Mouse (Mus musculus) heart, postnatal 25 days (tissue): ENCODE measurements at regions not wholly inside any gene's neighbourhood (a gene's known extent, or its start where the extent isn't known, plus 50 kb on each side); places are given as distances from the start of the nearest gene placed in this dataset.
"Not testable (repeated sequence)": the region's sequence is repeated elsewhere in the genome, so short reads cannot be mapped to it uniquely, and the experiment has no call there.

Experiments
- DNase-seq: peaks from one replicate; pipeline ENCODE4 v3.0.0; 2022; ENCODE audit warnings: low spot score
- intact Hi-C: fragments of 180-260 bp; cut with DNase I; formaldehyde crosslinking; loops from one replicate; pipeline ENCODE4 v1.15.1; 2025

DNA sequence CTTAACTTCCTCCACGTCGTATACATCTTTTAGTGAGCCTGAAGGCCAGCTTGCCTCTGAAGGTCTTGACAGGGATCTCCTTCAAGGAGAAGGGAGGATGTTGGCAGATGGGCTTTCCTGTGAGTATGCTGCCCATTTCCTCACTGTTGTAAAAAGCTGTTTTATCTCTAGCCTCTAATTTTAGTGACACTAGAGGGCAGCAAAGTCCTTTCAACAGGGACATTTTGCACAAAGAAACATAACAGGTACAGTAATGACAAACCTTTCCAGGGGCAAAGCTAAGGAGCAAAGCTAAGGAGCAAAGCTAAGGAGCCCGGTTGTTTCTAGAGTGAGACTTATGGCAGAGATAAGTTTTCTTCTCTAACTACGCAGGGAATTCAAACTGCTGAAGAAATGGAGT is 59.0 kb upstream of the Kbtbd8 start:
- intact Hi-C loops = loop anchor here (5.0 kb wide), 1 partner anchor 1949 kb away; no protein-coding TSS in a partner anchor
- DNase-seq = no peak

DNA sequence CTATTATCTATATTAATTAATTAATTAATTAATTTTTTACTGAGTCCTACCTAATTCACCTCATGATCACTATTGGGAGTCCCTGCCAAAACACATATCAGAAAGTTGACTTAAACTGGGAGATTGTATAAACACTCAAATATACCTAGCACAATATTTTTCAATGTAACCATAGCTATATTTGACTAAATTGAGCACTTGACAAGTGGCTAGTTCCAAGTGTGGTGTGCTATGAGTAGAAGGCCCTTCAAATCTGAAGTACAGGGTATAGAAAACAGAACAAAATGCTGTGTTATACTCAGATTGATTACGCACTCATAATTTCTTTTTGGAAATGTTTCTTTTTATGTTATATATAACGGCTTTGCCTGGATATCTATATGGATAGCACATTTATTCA is 60.8 kb upstream of the Kbtbd8 start:
- intact Hi-C loops = loop anchor here (5.0 kb wide), 1 partner anchor 1951 kb away; no protein-coding TSS in a partner anchor
- DNase-seq = no peak

DNA sequence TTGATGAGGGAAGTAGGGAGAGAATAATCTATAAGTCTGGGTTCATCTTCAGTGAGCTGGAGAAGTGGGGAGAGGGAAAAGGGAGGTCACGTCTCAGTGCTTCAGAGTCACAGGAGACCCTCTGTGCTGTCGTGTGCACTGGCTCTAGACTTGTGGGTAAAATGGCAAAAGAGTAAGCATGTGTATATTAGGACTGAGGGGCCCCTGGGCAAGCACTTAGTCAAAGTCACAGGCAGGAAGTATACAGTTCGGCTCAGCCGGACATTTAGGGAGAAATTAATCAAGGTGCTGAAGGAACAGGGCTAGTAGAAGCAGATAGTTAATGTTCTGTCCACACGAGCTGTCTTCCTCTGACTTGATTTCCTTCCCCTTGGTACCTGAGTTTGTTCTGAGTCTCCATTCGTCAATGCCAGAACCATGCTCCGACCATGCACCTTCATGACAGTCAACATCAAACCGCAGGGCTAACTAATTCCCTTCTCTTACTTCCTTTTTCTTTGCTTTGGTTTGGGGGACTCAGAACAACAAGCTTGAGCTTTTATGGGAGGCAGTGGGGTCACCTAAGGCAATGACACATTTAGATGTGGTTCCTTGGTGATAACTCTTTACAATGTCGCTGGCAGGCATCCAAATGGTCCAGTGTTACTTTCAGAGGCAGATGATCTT is 63.2 kb upstream of the Kbtbd8 start:
- intact Hi-C loops = no loop called here
- DNase-seq = no peak

DNA sequence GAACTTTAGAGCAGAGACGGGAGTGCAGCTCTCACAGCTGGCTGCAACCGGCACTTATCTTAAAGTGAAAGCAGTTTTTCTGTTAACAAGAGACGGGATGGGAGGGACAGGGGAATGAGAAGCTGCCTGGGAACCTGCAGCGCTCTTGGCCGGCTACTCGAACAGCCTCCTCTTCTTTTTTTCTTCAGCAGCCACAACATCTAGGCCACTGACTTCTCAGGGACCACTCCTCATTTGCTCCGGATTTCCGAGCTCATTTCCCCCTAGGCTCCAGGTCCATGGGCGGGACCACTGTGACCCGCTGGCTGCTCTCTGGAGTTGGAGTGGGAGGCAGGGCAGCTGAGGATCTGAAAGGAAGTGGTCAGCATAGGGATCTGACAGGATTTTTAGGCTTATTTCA is 75.7 kb upstream of the Kbtbd8 start:
- peak; percentile 3 for DNase-seq

DNA sequence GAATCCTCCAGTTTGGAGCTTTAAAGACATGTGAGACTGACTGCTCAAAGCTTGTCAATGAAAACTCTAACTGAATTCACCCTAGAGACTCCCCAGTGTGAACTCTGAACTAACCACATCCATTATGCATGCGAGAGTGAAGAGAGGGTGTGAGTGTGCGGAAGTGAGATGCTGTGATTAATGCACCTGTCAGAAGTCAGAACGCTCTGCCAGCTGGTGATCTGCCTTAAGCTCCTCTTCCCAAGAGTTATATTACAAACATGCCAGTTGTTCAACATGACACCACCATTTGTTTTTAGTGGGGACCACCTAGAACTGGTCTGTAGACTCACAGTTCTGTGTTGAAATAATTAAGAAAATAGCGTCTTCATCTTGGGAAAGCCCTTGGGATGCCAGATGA is 92.8 kb upstream of the Kbtbd8 start:
- DNase-seq = no peak
- intact Hi-C loops = no loop called here

More for the DNA sequence above, 75.7 kb upstream of the Kbtbd8 start:
- intact Hi-C loops = not testable (repeated sequence)

DNA sequence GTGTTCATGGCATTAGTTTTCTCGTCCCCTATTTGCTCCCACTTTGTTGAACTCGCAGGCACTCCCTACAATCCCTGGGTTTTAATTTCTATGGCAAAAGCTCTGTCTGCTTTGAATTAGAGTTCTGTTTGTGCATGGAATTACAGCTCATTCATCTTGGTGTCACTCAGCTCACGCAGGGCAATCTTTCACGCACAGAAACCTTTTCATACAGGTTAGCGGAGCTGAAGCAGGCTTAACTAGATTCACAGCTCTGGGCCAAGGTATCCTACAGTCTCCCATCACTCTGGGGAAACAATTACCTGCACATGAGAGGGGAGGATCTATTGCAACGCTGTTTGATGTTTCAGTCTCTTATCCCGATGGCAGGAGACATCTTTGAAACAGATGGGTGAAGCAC is 95.3 kb upstream of the Kbtbd8 start:
- intact Hi-C loops = no loop called here
- DNase-seq = no peak

DNA sequence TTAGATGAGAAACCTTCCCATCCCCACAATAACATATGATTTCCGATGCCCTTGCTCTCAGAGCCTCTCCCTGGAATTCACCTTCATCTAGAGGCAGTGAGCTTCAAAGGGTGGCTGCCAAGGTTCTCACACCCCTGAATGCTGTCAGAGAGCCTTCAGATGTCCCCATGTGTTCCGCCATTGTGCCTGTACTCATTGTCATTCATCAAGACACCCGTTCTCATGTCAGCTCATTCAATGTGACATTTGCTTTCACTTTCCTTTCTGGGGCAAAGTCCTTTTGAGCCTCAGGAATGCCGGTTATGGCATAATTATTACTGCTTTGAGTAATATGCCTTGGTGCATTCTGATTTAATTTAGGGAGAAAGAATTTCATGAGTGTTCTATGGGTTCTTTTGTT is 99.1 kb upstream of the Kbtbd8 start:
- intact Hi-C loops = no loop called here
- no peak for DNase-seq

DNA sequence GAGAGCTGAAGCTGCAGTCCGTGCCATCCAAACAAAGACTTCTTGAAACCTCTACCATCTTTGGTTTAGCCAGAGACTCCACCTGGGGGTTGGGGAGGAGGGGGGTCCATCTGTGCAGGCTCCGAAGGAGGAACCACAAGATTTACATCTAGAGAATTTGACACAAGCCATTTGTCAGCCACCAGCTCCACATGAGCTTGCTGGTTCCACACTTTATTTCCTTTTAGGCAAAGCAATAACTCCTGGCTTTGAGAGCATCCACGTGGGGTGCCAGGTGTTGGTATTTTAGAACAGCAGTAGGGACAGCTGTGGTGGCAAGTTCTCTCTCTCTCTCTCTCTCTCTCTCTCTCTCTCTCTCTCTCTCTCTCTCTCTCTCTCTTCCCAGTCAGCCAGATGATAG is 99.6 kb upstream of the Kbtbd8 start:
- intact Hi-C loops = no loop called here
- DNase-seq = no peak

DNA sequence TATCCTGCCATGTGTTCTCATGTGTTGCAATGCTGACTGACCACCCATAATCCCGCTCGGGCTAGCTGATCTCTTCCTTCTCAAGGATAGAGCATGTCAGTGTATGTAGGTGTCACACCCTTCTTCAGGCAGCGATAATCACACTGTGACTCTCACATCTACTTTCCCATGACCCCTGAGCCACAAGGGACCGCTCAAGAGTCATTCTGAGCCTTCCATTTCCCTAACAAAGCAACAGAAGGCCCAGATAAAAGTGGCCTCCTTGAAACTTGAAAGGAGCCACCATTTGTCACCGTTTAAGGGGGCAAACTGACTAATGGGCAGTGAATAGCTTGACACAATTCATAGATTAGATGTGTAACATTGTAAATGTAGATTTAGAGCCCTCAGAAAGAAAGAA is 103.9 kb upstream of the Kbtbd8 start:
- intact Hi-C loops = no loop called here
- DNase-seq = no peak

DNA sequence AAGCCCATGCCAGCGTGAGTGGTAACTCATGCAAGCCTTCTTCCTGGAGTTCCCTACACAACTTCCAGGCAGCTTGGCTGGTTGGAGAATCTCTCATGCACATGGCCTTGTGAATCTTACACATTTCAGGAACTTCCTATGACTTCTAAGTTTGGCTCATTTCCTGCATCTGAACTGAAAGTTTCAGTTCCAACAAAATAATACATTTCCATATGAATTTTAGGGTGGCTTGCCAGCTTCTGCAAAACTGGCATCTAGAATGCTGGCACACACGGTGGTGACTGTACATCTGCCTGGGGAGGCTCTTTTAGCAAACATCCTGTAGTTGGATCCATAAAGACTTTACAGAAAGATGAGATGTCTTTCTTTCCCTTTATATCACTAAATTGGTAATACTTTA is 110.6 kb upstream of the Kbtbd8 start:
- intact Hi-C loops = no loop called here
- no peak for DNase-seq

DNA sequence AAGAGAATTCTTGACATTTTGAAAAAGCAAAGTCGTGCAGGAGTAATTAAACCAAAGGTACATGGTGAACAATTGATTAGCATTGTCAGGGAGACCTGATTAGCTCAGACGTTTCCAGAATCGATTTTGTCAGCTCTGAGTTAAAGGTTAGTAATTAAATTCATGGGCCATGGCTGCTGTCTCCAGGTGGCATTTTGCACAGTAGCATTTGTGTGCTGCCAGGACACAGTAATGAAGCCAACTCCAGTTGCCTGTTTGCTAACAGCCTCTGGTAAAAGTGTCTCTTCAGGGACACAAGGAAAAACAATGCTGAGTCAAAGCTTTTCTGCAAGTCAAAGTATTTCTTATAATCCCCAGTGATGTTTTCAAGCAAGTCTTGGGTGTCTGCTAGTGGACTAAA is 113.3 kb upstream of the Kbtbd8 start:
- intact Hi-C loops = no loop called here
- no peak for DNase-seq

DNA sequence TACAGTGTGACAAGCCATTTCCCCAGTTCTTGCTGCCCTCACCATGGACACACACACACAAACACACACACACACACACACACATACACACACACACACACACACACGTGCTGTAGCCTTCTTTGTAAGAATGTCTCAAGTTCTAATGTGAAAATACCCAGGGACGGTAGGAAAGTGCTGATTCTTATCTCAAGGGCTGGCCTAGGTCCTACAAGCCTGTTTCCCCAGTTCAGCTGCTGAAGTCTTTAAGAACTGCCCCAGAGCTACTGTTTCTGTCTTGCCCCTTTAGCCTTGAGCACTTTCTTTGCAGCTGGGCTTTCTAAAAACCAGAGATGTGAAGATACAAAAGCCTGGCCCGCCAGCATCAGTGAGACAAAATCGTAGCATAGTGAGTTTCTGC is 117.5 kb upstream of the Kbtbd8 start:
- DNase-seq = no peak
- intact Hi-C loops = no loop called here

DNA sequence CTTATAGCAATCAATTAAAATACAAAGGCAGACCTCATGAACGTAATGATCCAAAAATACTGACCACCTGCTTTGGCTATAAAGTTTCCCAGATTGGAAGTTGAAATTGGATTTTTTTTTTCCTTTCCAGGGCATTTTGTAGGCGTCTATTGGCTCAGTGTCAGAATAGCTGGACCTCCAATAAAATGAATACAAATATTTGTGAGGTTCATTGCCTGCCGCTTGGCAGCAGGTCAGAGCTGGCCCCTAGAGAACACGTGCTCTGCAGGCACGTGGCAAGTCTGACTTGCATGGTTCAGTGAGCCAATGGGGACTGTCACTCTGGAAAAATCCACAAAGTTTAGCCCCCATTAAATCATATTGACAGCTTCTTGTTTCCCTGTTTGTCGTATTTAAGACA is 118.0 kb upstream of the Kbtbd8 start:
- intact Hi-C loops = no loop called here
- no peak for DNase-seq

DNA sequence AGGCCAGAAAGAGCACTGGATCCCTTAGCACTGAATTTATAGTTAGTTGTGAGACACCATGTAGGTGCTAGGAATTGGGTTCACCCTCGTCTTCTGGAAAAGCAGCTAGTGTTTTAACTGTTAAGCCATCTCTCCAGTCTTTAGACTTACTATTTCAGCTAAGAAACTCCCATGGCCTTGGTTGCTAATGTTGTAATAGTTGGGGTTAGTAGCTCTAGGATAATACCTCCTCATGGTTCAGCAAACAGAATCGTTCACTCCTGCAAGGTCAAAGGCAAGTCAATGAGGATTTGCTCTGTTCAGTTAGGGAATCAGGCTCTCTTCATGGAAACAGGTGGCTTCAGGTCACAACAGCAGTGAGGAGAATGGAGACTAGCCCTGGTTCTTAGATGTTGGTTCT is 118.7 kb upstream of the Kbtbd8 start:
- DNase-seq = no peak
- intact Hi-C loops = no loop called here

DNA sequence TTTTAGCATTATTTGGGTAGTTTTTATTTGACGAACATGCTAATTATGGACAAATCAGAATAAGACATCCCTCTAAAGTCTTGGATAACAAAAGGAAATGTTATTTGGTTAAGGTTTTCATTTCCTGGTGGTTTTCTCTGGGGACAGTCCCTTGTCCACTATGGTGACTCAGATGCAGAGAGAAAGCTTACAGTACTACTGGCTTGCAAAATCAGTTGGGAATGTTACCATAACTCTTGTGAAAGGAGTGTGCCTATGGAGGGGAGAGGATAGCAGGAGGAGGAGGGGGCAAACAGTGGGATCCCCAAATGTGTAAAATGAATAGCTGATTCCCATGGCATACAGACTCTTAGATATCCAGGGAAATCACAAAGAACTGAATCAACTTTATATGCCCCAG is 122.7 kb upstream of the Kbtbd8 start:
- intact Hi-C loops = no loop called here
- no peak for DNase-seq

DNA sequence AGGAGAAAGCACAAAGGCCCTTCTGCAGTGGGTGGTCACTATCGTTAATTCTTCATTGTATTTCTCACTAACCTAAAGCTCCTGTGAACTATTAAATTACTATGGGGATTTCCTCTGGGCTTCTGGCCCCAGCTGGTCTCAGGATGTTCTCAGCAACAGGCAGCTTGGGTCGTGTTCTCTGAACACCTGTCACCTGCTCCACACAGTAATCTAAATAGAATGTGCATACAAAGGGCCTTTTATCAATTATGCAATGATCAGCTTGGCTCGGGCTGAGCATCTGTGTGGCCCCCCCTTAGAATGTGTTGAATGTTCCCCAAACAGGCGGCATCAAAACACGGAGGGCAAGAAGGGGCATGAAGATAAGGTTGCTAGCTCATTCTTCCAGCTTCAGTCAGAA is 129.6 kb upstream of the Kbtbd8 start:
- no peak for DNase-seq
- intact Hi-C loops = loop anchor here (2.0 to 5.0 kb wide), 2 partner anchors 365 to 443 kb away; no protein-coding TSS in a partner anchor

DNA sequence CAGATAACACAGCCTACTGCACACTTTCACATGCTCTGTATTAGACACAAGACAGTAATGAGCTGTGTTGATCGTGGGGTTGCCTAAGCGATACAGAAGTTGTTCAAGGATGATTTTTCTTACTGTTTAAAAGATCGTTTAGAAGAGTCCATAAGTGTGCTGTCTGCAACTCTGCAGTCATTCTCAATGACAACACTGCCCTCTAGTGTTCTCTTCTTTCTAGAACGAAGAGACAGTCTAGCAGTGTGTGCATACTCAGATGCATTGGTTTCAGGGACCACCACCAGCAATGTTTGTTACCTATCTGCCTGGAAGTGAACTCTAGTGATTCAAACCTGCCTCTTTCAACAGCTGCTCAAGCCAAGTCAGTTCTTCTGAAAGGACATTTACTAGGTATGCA is 130.7 kb upstream of the Kbtbd8 start:
- no peak for DNase-seq
- intact Hi-C loops = loop anchor here (2.0 to 5.0 kb wide), 2 partner anchors 364 to 442 kb away; no protein-coding TSS in a partner anchor

DNA sequence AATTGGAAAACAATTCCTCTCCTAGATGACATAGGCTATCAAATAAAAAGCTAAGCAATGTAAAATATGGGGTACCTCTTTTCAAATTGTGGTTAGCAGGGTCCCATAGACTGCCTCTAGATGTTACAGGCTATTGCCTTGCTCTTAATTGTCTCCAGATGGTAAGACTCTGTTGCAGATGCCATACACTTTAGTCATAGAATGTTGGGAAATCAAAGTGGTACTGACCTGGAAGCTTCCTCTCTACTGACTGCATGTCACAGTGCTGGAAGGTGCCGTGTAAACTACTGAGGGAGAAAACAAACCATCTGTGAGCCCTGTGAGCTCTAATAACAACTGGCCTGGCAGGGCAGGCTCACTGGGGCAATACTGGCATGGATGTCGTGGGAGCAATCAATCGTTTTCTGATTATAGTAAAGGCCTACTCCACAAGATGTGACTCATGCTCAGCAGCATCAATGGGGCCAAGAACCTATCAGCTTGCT is 132.6 kb upstream of the Kbtbd8 start:
- no peak for DNase-seq
- intact Hi-C loops = loop anchor here (2.0 kb wide), 1 partner anchor 460 kb away; no protein-coding TSS in a partner anchor

DNA sequence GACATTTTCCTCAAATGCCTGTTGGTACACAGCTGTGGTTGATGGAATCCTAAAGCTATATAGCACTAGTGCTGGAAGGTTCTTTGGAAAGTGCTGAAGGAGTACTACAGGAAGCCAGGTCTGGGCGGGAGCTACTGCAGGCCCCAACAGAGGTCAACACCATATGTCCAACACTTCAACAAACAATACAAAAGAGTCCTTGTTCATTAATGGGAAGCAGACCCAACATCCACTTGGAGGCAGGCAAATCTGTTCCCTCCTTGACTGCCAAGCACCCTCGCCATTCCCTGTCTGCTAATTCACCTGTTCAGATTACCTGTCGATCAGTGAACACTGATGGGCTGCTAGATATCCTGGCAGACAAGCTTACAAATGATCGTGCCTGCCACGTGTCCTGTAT is 148.4 kb upstream of the Kbtbd8 start:
- no peak for DNase-seq
- intact Hi-C loops = loop anchor here (5.0 to 10.0 kb wide), 2 partner anchors 264 to 441 kb away; partner anchors contain the start of gene Lrig1

DNA sequence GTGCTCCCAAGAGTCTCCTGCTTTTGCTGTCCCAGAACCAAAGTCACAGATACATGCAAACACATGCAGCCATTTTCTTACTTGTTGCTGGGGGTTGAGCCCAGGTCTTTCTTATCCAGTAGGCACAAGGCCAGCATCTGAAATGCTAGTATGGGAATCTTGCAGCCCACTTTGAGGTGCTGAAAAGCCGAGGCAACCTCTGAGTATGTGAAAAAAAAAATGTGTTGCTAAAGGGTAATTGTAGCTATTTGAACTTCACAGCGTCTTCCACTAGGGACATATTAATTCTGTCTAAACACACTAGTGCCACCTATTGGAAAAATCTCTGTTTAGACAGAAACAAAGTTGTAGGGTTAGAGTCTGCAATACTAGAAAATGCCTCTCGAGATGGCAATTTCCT is 150.1 kb upstream of the Kbtbd8 start:
- DNase-seq = no peak
- intact Hi-C loops = loop anchor here (1.0 to 10.0 kb wide), 4 partner anchors 262 to 440 kb away; partner anchors contain the start of gene Lrig1

DNA sequence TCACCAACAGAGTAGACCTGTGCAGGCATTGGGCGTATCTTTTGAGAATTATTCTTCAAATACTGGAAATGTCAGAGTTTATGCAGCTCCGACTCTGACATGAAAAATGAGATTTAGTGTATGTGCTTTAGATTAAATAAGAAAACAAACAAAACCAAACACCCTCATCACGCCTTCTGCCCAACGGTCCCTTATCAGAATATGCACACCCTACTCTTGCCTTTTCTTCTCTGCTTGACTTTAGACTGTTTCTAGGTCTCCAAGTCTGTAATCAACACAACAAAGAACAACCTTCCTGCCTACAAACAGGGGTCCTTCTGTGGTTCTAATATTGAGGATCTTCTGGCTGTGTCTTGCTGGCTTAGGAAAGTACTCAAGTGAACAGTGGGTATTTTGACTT is 153.8 kb upstream of the Kbtbd8 start:
- intact Hi-C loops = loop anchor here (10.0 kb wide), 1 partner anchor 258 kb away; the partner anchor contains the start of gene Lrig1
- no peak for DNase-seq
